In the genomic region with DNA sequence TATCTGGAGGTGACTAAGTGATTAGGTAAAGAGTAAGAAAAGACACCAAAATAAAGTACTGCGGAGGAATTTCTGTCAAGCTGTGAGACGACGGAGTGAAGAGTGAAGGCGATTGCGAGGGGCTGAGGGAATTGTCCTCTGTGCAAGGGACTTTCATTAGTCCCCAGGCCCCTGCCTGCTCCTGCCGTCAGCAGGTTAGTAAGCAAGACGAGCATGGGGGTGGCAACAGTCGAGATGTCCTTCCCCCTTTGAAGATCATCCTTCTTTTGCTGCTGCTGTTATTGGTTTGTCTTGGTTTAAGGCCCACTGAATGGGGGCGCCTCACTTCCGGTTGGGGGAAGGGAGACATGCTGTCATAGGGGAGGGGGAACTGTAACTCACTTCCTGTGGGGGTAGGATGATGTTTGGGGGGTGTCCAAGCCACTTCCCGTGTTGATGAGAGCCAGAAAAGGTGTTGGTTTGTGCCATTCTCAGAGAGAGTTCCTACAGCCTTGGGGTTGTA, we compare ENCODE assay signal across 8 mouse cellular contexts. TPM values are rescaled to one million over a fixed set of nuclear protein-coding genes. Genes with fewer than 3 reads are reported as not detected.
DNase-seq lines count a peak whose midpoint lies in the region; ATAC-seq lines count a peak whose summit lies in the region.

No protein-coding gene starts in this region.

- H3K27me3 ChIP-seq in hindbrain, embryonic 13.5 days: no peaks in the 10 kb centered on the region

- peak overlapping the region; percentile 74 for H3K4me3 ChIP-seq in hindbrain, embryonic 13.5 days

- peak overlapping the region; percentile 81 for H3K9ac ChIP-seq in hindbrain, embryonic 13.5 days

- WGBS in hindbrain, embryonic 13.5 days: under 1% methylated on average over 11 of the region's 11 CpGs

- peak overlapping the region; percentile 95 for H3K27ac ChIP-seq in hindbrain, embryonic 13.5 days

- H3K36me3 ChIP-seq in hindbrain, embryonic 13.5 days: no peaks in the 10 kb centered on the region

- H3K4me1 ChIP-seq in hindbrain, embryonic 13.5 days (replicated peaks): peaks cover 44% of the 10 kb centered on the region

- H3K9me3 ChIP-seq in hindbrain, embryonic 13.5 days: no peaks in the 10 kb centered on the region

- peak; percentile 38 for ATAC-seq in frontal cortex, adult (ENCODE audit: low TSS enrichment)
- peak; percentile 44 for ATAC-seq in hindbrain, embryonic 13.5 days (ENCODE audit: low FRiP score)

- peak; percentile 95 for DNase-seq in MEL-GATA-1-ER (ENCODE audit: extremely low read depth, low read depth)
- DNase-seq in cerebellum, adult 8-10 months: peak; percentile 71
- DNase-seq in layer of hippocampus, postnatal 36 days: peak; percentile 77 to 80
- DNase-seq in lung, postnatal 25 days (ENCODE audit: low spot score): peak; percentile 81
- DNase-seq in right cerebral cortex, adult 18-20 months: peak; percentile 82
- DNase-seq in urinary bladder, adult 2 months (ENCODE audit: low spot score): peak; percentile 44

- H3K4me2 ChIP-seq in hindbrain, embryonic 13.5 days: peak overlapping the region; percentile 73

RNA-seq across cellular contexts. Expression of a gene that starts 0.4 kb away (rescaled TPM):
- 81.9 and 89.8 TPM in 2 replicates for polyA plus RNA-seq in hindbrain, embryonic 13.5 days (2015; fragmentation: Nextera tagmentation; extraction: Ambion mirVana)
- total RNA-seq in layer of hippocampus, postnatal 36 days (2021): 10 to 100 TPM; 77.3 to 80.8 TPM
- 34.3 and 35.6 TPM in 2 replicates for polyA plus RNA-seq in urinary bladder, adult 2 months (2012; rRNA removed)

RNA-seq across cellular contexts. Expression of a gene that starts 0.9 kb away (rescaled TPM):
- 4.8 and 5.4 TPM in 2 replicates for polyA plus RNA-seq in hindbrain, embryonic 13.5 days (2015; fragmentation: Nextera tagmentation; extraction: Ambion mirVana)
- total RNA-seq in layer of hippocampus, postnatal 36 days (2021): 10 to 100 TPM; 54.3 to 55.6 TPM
- polyA plus RNA-seq in urinary bladder, adult 2 months (2012; rRNA removed): 14.5 and 19.5 TPM in 2 replicates

Comparison
In these comparisons a context has a peak if more than half of its experiments do, and no peak if none do; other contexts are left out.
1. Peak in every context shown above with its lines: DNase-seq, ATAC-seq, H3K4me3 ChIP-seq and H3K27ac ChIP-seq.
2. DNase-seq: peak in every context shown above with its lines; median percentile 95 in MEL-GATA-1-ER; 82 in right cerebral cortex, adult 18-20 months; 81 in lung, postnatal 25 days; 78 in layer of hippocampus, postnatal 36 days; 71 in cerebellum, adult 8-10 months; 44 in urinary bladder, adult 2 months.